21 mouse cellular contexts compared by ENCODE assay signal in genomic region chr11:76300862-76301261, GRCm38 (mm10). TPM values are rescaled to one million over a fixed set of nuclear protein-coding genes. Genes with fewer than 3 reads are reported as not detected.
A peak's percentile ranks its signal among the peaks of the same experiment; 100 is the strongest.
DNase-seq lines count a peak whose midpoint lies in the region; ATAC-seq and TF ChIP-seq lines count a peak whose summit lies in the region.
"Had no signal": no experiment of that assay in that cellular context is flagged by ENCODE, and none has a peak within 500 bp of the region (broad histone marks: within the 10 kb centered on the region; RNA-seq: fewer than 3 reads in every experiment).

No protein-coding gene starts in this region.

- no peak overlapping the region for H3K4me2 ChIP-seq in forebrain, embryonic 16.5 days (ENCODE audit: low read length)
- no peak overlapping the region for H3K4me2 ChIP-seq in forebrain, embryonic 13.5 days
- H3K4me2 ChIP-seq in embryonic facial prominence, embryonic 12.5 days (replicated peaks), result no peak overlapping the region
- H3K4me2 ChIP-seq in kidney, embryonic 14.5 days (replicated peaks; ENCODE audit: low read depth, low read length), result no peak overlapping the region
- H3K4me2 ChIP-seq: forebrain, embryonic 15.5 days; heart, embryonic 11.5 days; heart, embryonic 15.5 days; hindbrain, embryonic 14.5 days; intestine, embryonic 15.5 days had no signal

- H3K9me3 ChIP-seq in forebrain, embryonic 16.5 days (ENCODE audit: control insufficient read depth, low read length), result no peaks in the 10 kb centered on the region
- H3K9me3 ChIP-seq in forebrain, embryonic 13.5 days (replicated peaks), result no peaks in the 10 kb centered on the region
- no peaks in the 10 kb centered on the region for H3K9me3 ChIP-seq in embryonic facial prominence, embryonic 12.5 days
- no peaks in the 10 kb centered on the region for H3K9me3 ChIP-seq in kidney, embryonic 14.5 days (ENCODE audit: control insufficient read depth, low read length)
- H3K9me3 ChIP-seq: forebrain, embryonic 15.5 days; heart, embryonic 15.5 days; intestine, embryonic 15.5 days had no signal

- TF ChIP-seq CTCF in brain, embryonic 14.5 days (IDR thresholded peaks at IDR 0.05; ENCODE audit: borderline replicate concordance, extremely low read depth, insufficient read depth, insufficient read length), result no peak
- TF ChIP-seq CTCF in embryonic fibroblast, embryonic 13.5 days (IDR thresholded peaks at IDR 0.05; ENCODE audit: borderline replicate concordance, insufficient read depth, low read length), result no peak

- ATAC-seq in forebrain, embryonic 16.5 days, result peak; percentile 49; the same call in 1 of the 2 replicates
- ATAC-seq in forebrain, embryonic 13.5 days, result no peak
- ATAC-seq in embryonic facial prominence, embryonic 12.5 days (ENCODE audit: insufficient number of reproducible peaks, insufficient read depth, low FRiP score, low TSS enrichment), result no peak
- ATAC-seq in kidney, embryonic 14.5 days (ENCODE audit: low FRiP score, low TSS enrichment), result no peak
- ATAC-seq: forebrain, embryonic 15.5 days; intestine, embryonic 15.5 days had no signal

- H3K36me3 ChIP-seq in forebrain, embryonic 16.5 days (ENCODE audit: control insufficient read depth, insufficient read depth), result no peaks in the 10 kb centered on the region
- H3K36me3 ChIP-seq in forebrain, embryonic 13.5 days (ENCODE audit: poor library complexity, severe bottlenecking), result no peaks in the 10 kb centered on the region
- no peaks in the 10 kb centered on the region for H3K36me3 ChIP-seq in embryonic facial prominence, embryonic 12.5 days
- H3K36me3 ChIP-seq in kidney, embryonic 14.5 days (ENCODE audit: control insufficient read depth, insufficient read depth, low read length), result no peaks in the 10 kb centered on the region
- H3K36me3 ChIP-seq: forebrain, embryonic 15.5 days; heart, embryonic 15.5 days; intestine, embryonic 15.5 days had no signal

- H3K9ac ChIP-seq in forebrain, embryonic 16.5 days (replicated peaks; ENCODE audit: low read depth, low read length), result no peak overlapping the region
- H3K9ac ChIP-seq in forebrain, embryonic 13.5 days, result no peak overlapping the region
- no peak overlapping the region for H3K9ac ChIP-seq in embryonic facial prominence, embryonic 12.5 days
- no peak overlapping the region for H3K9ac ChIP-seq in kidney, embryonic 14.5 days (ENCODE audit: low read depth, low read length)
- H3K9ac ChIP-seq: forebrain, embryonic 15.5 days; heart, embryonic 15.5 days; hindbrain, embryonic 14.5 days; intestine, embryonic 15.5 days had no signal

- WGBS in forebrain, embryonic 16.5 days, result 62% methylated on average over 5 of the region's 5 CpGs
- 90% methylated on average over 5 of the region's 5 CpGs for WGBS in forebrain, embryonic 13.5 days
- 67% methylated on average over 5 of the region's 5 CpGs for WGBS in embryonic facial prominence, embryonic 12.5 days
- 83% methylated on average over 5 of the region's 5 CpGs for WGBS in kidney, embryonic 14.5 days

- peak; percentile 51 for DNase-seq in brain, embryonic 14.5 days (ENCODE audit: low read depth)
- no peak for DNase-seq in right cerebral cortex, postnatal 14 days
- no peak for DNase-seq in urinary bladder, adult 18-20 months (ENCODE audit: low spot score in 2 of 2)
- DNase-seq: adrenal gland, postnatal 10 days; cerebellum, adult 18-20 months; cerebellum, adult 9-11 months; cerebellum, postnatal 36 days; gastrocnemius, postnatal 25 days; heart, adult 18-20 months; heart, postnatal 14 days; kidney, adult 18-20 months had no signal

- no peak overlapping the region for H3K27ac ChIP-seq in forebrain, embryonic 16.5 days (ENCODE audit: low read length)
- no peak overlapping the region for H3K27ac ChIP-seq in forebrain, embryonic 13.5 days
- H3K27ac ChIP-seq in embryonic facial prominence, embryonic 12.5 days, result peak overlapping the region; percentile 54; the same call in 1 of the 2 replicates
- H3K27ac ChIP-seq in embryonic fibroblast, embryonic 13.5 days (ENCODE audit: insufficient read depth, low read length), result peak overlapping the region; percentile 0; the same call in 1 of the 2 replicates
- no peak overlapping the region for H3K27ac ChIP-seq in kidney, embryonic 14.5 days (ENCODE audit: low read depth, low read length)
- H3K27ac ChIP-seq: forebrain, embryonic 15.5 days; heart, embryonic 15.5 days; hindbrain, embryonic 14.5 days; intestine, embryonic 15.5 days had no signal

- H3K4me1 ChIP-seq in forebrain, embryonic 16.5 days (replicated peaks; ENCODE audit: control insufficient read depth, insufficient read depth, low read length), result peaks cover 8% of the 10 kb centered on the region; the same call in 1 of the 2 replicates
- peaks cover 21% of the 10 kb centered on the region for H3K4me1 ChIP-seq in forebrain, embryonic 13.5 days
- H3K4me1 ChIP-seq in embryonic facial prominence, embryonic 12.5 days, result peaks cover 59% of the 10 kb centered on the region
- H3K4me1 ChIP-seq in embryonic fibroblast, embryonic 13.5 days (ENCODE audit: control insufficient read depth, insufficient read depth, low read length), result peaks cover 10% of the 10 kb centered on the region; the same call in 1 of the 2 replicates
- peaks cover 14% of the 10 kb centered on the region; the same call in 1 of the 2 replicates for H3K4me1 ChIP-seq in kidney, embryonic 14.5 days (ENCODE audit: control insufficient read depth, insufficient read depth, low read length)

- no peak for TF ChIP-seq POLR2A in brain, embryonic 14.5 days (IDR thresholded peaks at IDR 0.05; ENCODE audit: borderline replicate concordance, extremely low read depth, insufficient read depth, insufficient read length, poor library complexity, severe bottlenecking)
- TF ChIP-seq POLR2A in embryonic fibroblast, embryonic 13.5 days (IDR thresholded peaks at IDR 0.05; ENCODE audit: low read depth, low read length), result no peak

- H3K4me3 ChIP-seq in forebrain, embryonic 16.5 days (replicated peaks; ENCODE audit: low read length), result no peak overlapping the region
- no peak overlapping the region for H3K4me3 ChIP-seq in forebrain, embryonic 13.5 days
- no peak overlapping the region for H3K4me3 ChIP-seq in embryonic facial prominence, embryonic 12.5 days
- no peak overlapping the region for H3K4me3 ChIP-seq in embryonic fibroblast, embryonic 13.5 days (ENCODE audit: insufficient read depth, low read length)
- H3K4me3 ChIP-seq in kidney, embryonic 14.5 days (ENCODE audit: low read length), result no peak overlapping the region
- H3K4me3 ChIP-seq: forebrain, embryonic 15.5 days; heart, embryonic 15.5 days; intestine, embryonic 15.5 days had no signal

- no peaks in the 10 kb centered on the region for H3K27me3 ChIP-seq in forebrain, embryonic 16.5 days (replicated peaks; ENCODE audit: control insufficient read depth, insufficient read depth, low read length)
- no peaks in the 10 kb centered on the region for H3K27me3 ChIP-seq in forebrain, embryonic 13.5 days
- H3K27me3 ChIP-seq in embryonic facial prominence, embryonic 12.5 days, result 0 out of 2 replicates have a peak, but pooled peaks cover 3% of the 10 kb centered on the region
- H3K27me3 ChIP-seq in kidney, embryonic 14.5 days (ENCODE audit: control insufficient read depth, insufficient read depth, low read length), result no peaks in the 10 kb centered on the region
- H3K27me3 ChIP-seq: forebrain, embryonic 15.5 days; heart, embryonic 15.5 days; intestine, embryonic 15.5 days had no signal

RNA-seq across cellular contexts. Expression of gene Glod4, which starts 57.3 kb away (rescaled TPM):
- 127 and 129 TPM in 2 replicates for polyA plus RNA-seq in forebrain, embryonic 16.5 days (2015; fragmentation: Nextera tagmentation; extraction: Ambion mirVana)
- polyA plus RNA-seq in forebrain, embryonic 13.5 days (2015; fragmentation: Nextera tagmentation; extraction: Ambion mirVana), result 129 and 133 TPM in 2 replicates
- polyA plus RNA-seq in brain, embryonic 14.5 days (2012; rRNA removed), result 31.5 and 41.0 TPM in 2 replicates
- 121 and 126 TPM in 2 replicates for polyA plus RNA-seq in embryonic facial prominence, embryonic 12.5 days (2016; fragmentation: Nextera tagmentation; extraction: Ambion mirVana)
- 73.5 and 84.4 TPM in 2 replicates for polyA plus RNA-seq in embryonic fibroblast, embryonic 13.5 days (2011; ENCODE audit: insufficient read length, low read depth, missing spikeins)
- polyA plus RNA-seq in kidney, embryonic 14.5 days (2014; fragmentation: Nextera tagmentation; extraction: Ambion mirVana), result 155 and 160 TPM in 2 replicates

RNA-seq across cellular contexts. Expression of gene Mrm3, which starts 57.3 kb away (rescaled TPM):
- 21.8 and 24.6 TPM in 2 replicates for polyA plus RNA-seq in forebrain, embryonic 16.5 days (2015; fragmentation: Nextera tagmentation; extraction: Ambion mirVana)
- polyA plus RNA-seq in forebrain, embryonic 13.5 days (2015; fragmentation: Nextera tagmentation; extraction: Ambion mirVana), result 20.4 and 23.8 TPM in 2 replicates
- 11.6 and 12.9 TPM in 2 replicates for polyA plus RNA-seq in brain, embryonic 14.5 days (2012; rRNA removed)
- polyA plus RNA-seq in embryonic facial prominence, embryonic 12.5 days (2016; fragmentation: Nextera tagmentation; extraction: Ambion mirVana), result 26.3 and 27.6 TPM in 2 replicates
- polyA plus RNA-seq in embryonic fibroblast, embryonic 13.5 days (2011; ENCODE audit: insufficient read length, low read depth, missing spikeins), result 6.1 and 8.6 TPM in 2 replicates
- polyA plus RNA-seq in kidney, embryonic 14.5 days (2014; fragmentation: Nextera tagmentation; extraction: Ambion mirVana), result 25.2 and 29.3 TPM in 2 replicates

Comparison
In these comparisons a context has a peak if more than half of its experiments do, and no peak if none do; other contexts are left out.
1. H3K27ac ChIP-seq: peak in embryonic facial prominence, embryonic 12.5 days (single experiment) and embryonic fibroblast, embryonic 13.5 days (single experiment); none in forebrain, embryonic 16.5 days (single experiment), forebrain, embryonic 13.5 days (single experiment) and kidney, embryonic 14.5 days (single experiment).